Mouse (Mus musculus) myocyte (in vitro differentiated cells): ENCODE data around the gene Nxph3. TPM values are rescaled to one million over a fixed set of nuclear protein-coding genes. Genes with fewer than 3 reads are reported as not detected.

ENCODE experiments used
- H3K27me3 ChIP-seq: one replicate; pipeline ENCODE4 v1.6.1; 2011; ENCODE audit not compliant: control insufficient read depth, insufficient read depth, insufficient read length
- H3K36me3 ChIP-seq: one replicate; pipeline ENCODE4 v1.6.1; 2011; ENCODE audit not compliant: control insufficient read depth, insufficient read depth
- H3K4me2 ChIP-seq: one replicate; pipeline ENCODE4 v1.6.1; 2011; ENCODE audit warnings: low read depth, control low read depth
- H3K4me3 ChIP-seq: one replicate; pipeline ENCODE4 v1.5.1; 2011; ENCODE audit warnings: mild to moderate bottlenecking, control low read depth, moderate library complexity
- H3K79me2 ChIP-seq: one replicate; pipeline ENCODE4 v1.6.1; 2011; ENCODE audit not compliant: control insufficient read depth, insufficient read depth
- H3ac ChIP-seq: one replicate; pipeline ENCODE4 v1.6.1; 2011; ENCODE audit not compliant: control insufficient read depth, insufficient read length
- CEBPB ChIP-seq: IDR thresholded peaks from 2 replicates; pipeline ENCODE4 v1.6.1; 2011; ENCODE audit warnings: mild to moderate bottlenecking, moderate library complexity; ENCODE audit not compliant: poor library complexity, insufficient read depth, severe bottlenecking
- E2F4 ChIP-seq: IDR thresholded peaks from one replicate; pipeline ENCODE4 v1.6.1; 2011; ENCODE audit warnings: mild to moderate bottlenecking, control low read depth, moderate library complexity; ENCODE audit not compliant: insufficient read depth
- MAX ChIP-seq: IDR thresholded peaks from one replicate; pipeline ENCODE4 v1.6.1; 2011; ENCODE audit warnings: low read depth, mild to moderate bottlenecking, control low read depth
- MYOD1 ChIP-seq, 3 experiments: IDR thresholded peaks; one replicate each; pipeline ENCODE4 v1.6.1; 2011; ENCODE audit warnings: control low read depth in 2 of 3, low read depth in 2 of 3, mild to moderate bottlenecking in 2 of 3, moderate library complexity in 1 of 3; ENCODE audit not compliant: insufficient read length in 2 of 3, control insufficient read depth in 1 of 3
- MYOG ChIP-seq, 3 experiments: IDR thresholded peaks; one replicate each; pipeline ENCODE4 v1.6.1; 2011; ENCODE audit warnings: control low read depth in 2 of 3, low read depth in 2 of 3, mild to moderate bottlenecking in 2 of 3; ENCODE audit not compliant: insufficient read length in 2 of 3, control insufficient read depth in 1 of 3, insufficient read depth in 1 of 3
- POLR2A ChIP-seq: IDR thresholded peaks from one replicate; pipeline ENCODE4 v1.6.1; 2011; ENCODE audit warnings: low read depth, mild to moderate bottlenecking, control low read depth, moderate library complexity; ENCODE audit not compliant: insufficient read length
- POLR2AphosphoS2 ChIP-seq: IDR thresholded peaks from one replicate; pipeline ENCODE4 v1.6.1; 2011; ENCODE audit warnings: low read depth, control low read depth; ENCODE audit not compliant: insufficient read length
- REST ChIP-seq: IDR thresholded peaks from one replicate; pipeline ENCODE4 v1.6.1; 2011; ENCODE audit warnings: mild to moderate bottlenecking, control low read depth, moderate library complexity; ENCODE audit not compliant: insufficient read depth, insufficient read length
- SRF ChIP-seq: IDR thresholded peaks from one replicate; pipeline ENCODE4 v1.6.1; 2011; ENCODE audit warnings: low read depth; ENCODE audit not compliant: control insufficient read depth, insufficient read length
- TCF12 ChIP-seq: IDR thresholded peaks from one replicate; pipeline ENCODE4 v1.6.1; 2011; ENCODE audit warnings: mild to moderate bottlenecking, control low read depth; ENCODE audit not compliant: poor library complexity, insufficient read depth, severe bottlenecking
- TCF3 ChIP-seq: IDR thresholded peaks from one replicate; pipeline ENCODE4 v1.6.1; 2011; ENCODE audit warnings: low read depth, control low read depth; ENCODE audit not compliant: insufficient read length
- USF1 ChIP-seq: IDR thresholded peaks from one replicate; pipeline ENCODE4 v1.6.1; 2011; ENCODE audit warnings: low read depth, mild to moderate bottlenecking, control low read depth, moderate library complexity
- polyA plus RNA-seq: library from polyadenylated mRNA; unstranded; fragments of >200 nt; fragmentation: generic; extraction: Trizol; gene quantifications from one replicate; pipeline ENCODE4 v1.2.1, GENCODE M21; 2012; ENCODE audit warnings: missing spikeins

Gene Nxph3
- polyA plus RNA-seq, 1 experiment = 0.04 TPM

- H3K36me3 ChIP-seq = no peaks in the 10 kb centered on the region
- no peak overlapping the region for H3K4me2 ChIP-seq
- no peak for TF ChIP-seq USF1
- TF ChIP-seq POLR2A = no peak
- TF ChIP-seq E2F4 = no peak
- TF ChIP-seq CEBPB = no peak
- no peak for TF ChIP-seq REST
- no peak for TF ChIP-seq TCF12
- no peak for TF ChIP-seq POLR2AphosphoS2
- no peak for TF ChIP-seq SRF
- no peak for TF ChIP-seq MYOG (IDR thresholded peaks at IDR 0.05; ENCODE audit: control insufficient read depth in 1 of 3, insufficient read depth in 1 of 3, insufficient read length in 2 of 3, low read depth in 2 of 3)
- TF ChIP-seq MAX = no peak
- no peak for TF ChIP-seq MYOD1 (IDR thresholded peaks at IDR 0.05; ENCODE audit: control insufficient read depth in 1 of 3, insufficient read length in 2 of 3, low read depth in 2 of 3)
- no peak for TF ChIP-seq TCF3
- H3K79me2 ChIP-seq = no peaks in the 10 kb centered on the region
- no peaks in the 10 kb centered on the region for H3K27me3 ChIP-seq
- no peak overlapping the region for H3ac ChIP-seq
- no peak overlapping the region for H3K4me3 ChIP-seq
Measured at GRCm38 (mm10) chr11:95500836-95501235, 13.5 kb downstream of the Nxph3 start.

- H3K27me3 ChIP-seq = no peaks in the 10 kb centered on the region
- H3K4me2 ChIP-seq = no peak overlapping the region
- TF ChIP-seq SRF = no peak
- TF ChIP-seq E2F4 = no peak
- TF ChIP-seq MYOG (IDR thresholded peaks at IDR 0.05; ENCODE audit: control insufficient read depth in 1 of 3, insufficient read depth in 1 of 3, insufficient read length in 2 of 3, low read depth in 2 of 3) = no peak
- H3ac ChIP-seq = no peak overlapping the region
- H3K79me2 ChIP-seq = no peaks in the 10 kb centered on the region
- peaks cover under 1% of the 10 kb centered on the region for H3K36me3 ChIP-seq
- no peak overlapping the region for H3K4me3 ChIP-seq
Measured at GRCm38 (mm10) chr11:95500412-95500811, 14.0 kb downstream of the Nxph3 start.

GRCm38 (mm10) chr11:95497921-95498320 is 16.4 kb downstream of the Nxph3 start:
- Histone ChIP-seq H3ac (no peak overlapping the region), H3K27me3 (no peaks in the 10 kb centered on the region), H3K4me2 (no peak overlapping the region), H3K4me3 (no peak overlapping the region), H3K36me3 (peaks cover 8% of the 10 kb centered on the region), H3K79me2 (no peaks in the 10 kb centered on the region)
- no peak for TF ChIP-seq POLR2AphosphoS2
- TF ChIP-seq REST = no peak
- TF ChIP-seq MYOG (IDR thresholded peaks at IDR 0.05; ENCODE audit: control insufficient read depth in 1 of 3, insufficient read depth in 1 of 3, insufficient read length in 2 of 3, low read depth in 2 of 3) = no peak
- TF ChIP-seq SRF = no peak
- no peak for TF ChIP-seq POLR2A
- TF ChIP-seq USF1 = no peak
- no peak for TF ChIP-seq TCF12
- no peak for TF ChIP-seq CEBPB
- no peak for TF ChIP-seq TCF3
- TF ChIP-seq E2F4 = no peak
- TF ChIP-seq MAX = no peak
- no peak for TF ChIP-seq MYOD1 (IDR thresholded peaks at IDR 0.05; ENCODE audit: control insufficient read depth in 1 of 3, insufficient read length in 2 of 3, low read depth in 2 of 3)

- peaks cover 24% of the 10 kb centered on the region for H3K36me3 ChIP-seq
- H3K79me2 ChIP-seq = no peaks in the 10 kb centered on the region
- H3ac ChIP-seq = no peak overlapping the region
- no peak overlapping the region for H3K4me3 ChIP-seq
- H3K27me3 ChIP-seq = no peaks in the 10 kb centered on the region
- no peak for TF ChIP-seq TCF3
- no peak overlapping the region for H3K4me2 ChIP-seq
Measured at GRCm38 (mm10) chr11:95495883-95496282, 18.5 kb downstream of the Nxph3 start.

- TF ChIP-seq REST (no peak), MYOD1 (IDR thresholded peaks at IDR 0.05; ENCODE audit: control insufficient read depth in 1 of 3, insufficient read length in 2 of 3, low read depth in 2 of 3) (no peak), TCF3 (no peak), CEBPB (no peak)
- H3K4me3 ChIP-seq = no peak overlapping the region
- H3K79me2 ChIP-seq = no peaks in the 10 kb centered on the region
- no peak overlapping the region for H3ac ChIP-seq
- no peaks in the 10 kb centered on the region for H3K27me3 ChIP-seq
- no peak overlapping the region for H3K4me2 ChIP-seq
- H3K36me3 ChIP-seq = peaks cover 35% of the 10 kb centered on the region
Measured at GRCm38 (mm10) chr11:95494374-95494773, 20.0 kb downstream of the Nxph3 start.

- Histone ChIP-seq H3K4me3 (no peak overlapping the region), H3ac (no peak overlapping the region), H3K36me3 (peaks cover 39% of the 10 kb centered on the region), H3K27me3 (no peaks in the 10 kb centered on the region), H3K79me2 (no peaks in the 10 kb centered on the region), H3K4me2 (no peak overlapping the region)
- TF ChIP-seq SRF (no peak), MYOG (IDR thresholded peaks at IDR 0.05; ENCODE audit: control insufficient read depth in 1 of 3, insufficient read depth in 1 of 3, insufficient read length in 2 of 3, low read depth in 2 of 3) (no peak), CEBPB (no peak), MAX (no peak), POLR2A (no peak), TCF12 (no peak), TCF3 (no peak)
Measured at GRCm38 (mm10) chr11:95493950-95494349, 20.4 kb downstream of the Nxph3 start.
